Mouse (Mus musculus): ENCODE measurements at regions not wholly inside any gene's neighbourhood (a gene's known extent, or its start where the extent isn't known, plus 50 kb on each side); places are given as distances from the start of the nearest gene placed in this dataset.

- DNase-seq: no peak
These were observed 245.0 kb upstream of the Habp2 start for GRCm38 (mm10) chr19:56041930-56042329.

- no peak for DNase-seq
These were observed 240.1 kb upstream of the Habp2 start for GRCm38 (mm10) chr19:56046784-56047390.

- DNase-seq: no peak
These were observed 232.8 kb upstream of the Habp2 start for GRCm38 (mm10) chr19:56054186-56054585.

GRCm38 (mm10) chr19:56056397-56056796 lies 230.5 kb upstream of the Habp2 start:
- no peak for DNase-seq

- no peak for DNase-seq
These were observed 224.9 kb upstream of the Habp2 start for GRCm38 (mm10) chr19:56061882-56062540.

- no peak for DNase-seq
These were observed 223.8 kb upstream of the Habp2 start for GRCm38 (mm10) chr19:56063099-56063498.

- DNase-seq: no peak
These were observed 221.2 kb upstream of the Habp2 start for GRCm38 (mm10) chr19:56065730-56066129.

- DNase-seq: no peak
These were observed 218.8 kb upstream of the Habp2 start for GRCm38 (mm10) chr19:56068165-56068564.

GRCm38 (mm10) chr19:56068854-56069253 lies 218.1 kb upstream of the Habp2 start:
- no peak for DNase-seq

GRCm38 (mm10) chr19:56069266-56069665 lies 217.7 kb upstream of the Habp2 start:
- DNase-seq: no peak

GRCm38 (mm10) chr19:56071340-56071739 lies 215.6 kb upstream of the Habp2 start:
- no peak for DNase-seq

GRCm38 (mm10) chr19:56076128-56076527 lies 210.8 kb upstream of the Habp2 start:
- no peak for DNase-seq

- DNase-seq: no peak
These were observed 209.4 kb upstream of the Habp2 start for GRCm38 (mm10) chr19:56077491-56077890.

- DNase-seq: no peak
These were observed 200.4 kb upstream of the Habp2 start for GRCm38 (mm10) chr19:56086413-56087083.

- no peak for DNase-seq
These were observed 199.8 kb upstream of the Habp2 start for GRCm38 (mm10) chr19:56087127-56087526.

- no peak for DNase-seq
These were observed 197.1 kb upstream of the Habp2 start for GRCm38 (mm10) chr19:56089795-56090375.

GRCm38 (mm10) chr19:56091581-56091980 lies 195.4 kb upstream of the Habp2 start:
- DNase-seq: no peak

- DNase-seq: no peak
These were observed 191.1 kb upstream of the Habp2 start for GRCm38 (mm10) chr19:56095873-56096272.

GRCm38 (mm10) chr19:56099725-56100124 lies 187.2 kb upstream of the Habp2 start:
- no peak for DNase-seq

GRCm38 (mm10) chr19:56100131-56100872 lies 186.6 kb upstream of the Habp2 start:
- DNase-seq: no peak

- DNase-seq: no peak
These were observed 184.4 kb upstream of the Habp2 start for GRCm38 (mm10) chr19:56102454-56103080.

GRCm38 (mm10) chr19:56105073-56105451 lies 181.9 kb upstream of the Habp2 start:
- no peak for DNase-seq

Measured in kidney, adult 8-10 months (tissue).